Mouse (Mus musculus) heart, embryonic 16.5 days (tissue): ENCODE results near the gene Kcnk7. TPM values are rescaled to one million over a fixed set of nuclear protein-coding genes. Genes with fewer than 3 reads are reported as not detected.

Experiments
- ATAC-seq: fragments of 200-750 bp; cut with Nextera tagmentation; replicated peaks from 2 replicates; pipeline ENCODE4 v1.8.0; 2017; ENCODE audit warnings: moderate number of reproducible peaks; ENCODE audit not compliant: insufficient read depth, low FRiP score; ENCODE audit errors: extremely low read depth
- H3K27ac ChIP-seq: fragments of 300-500 bp; sonication (generic); 2 replicates; pipeline ENCODE4 v1.5.1; 2014; ENCODE audit warnings: mild to moderate bottlenecking, low read length, control low read depth, moderate library complexity
- H3K27me3 ChIP-seq: fragments of 300-500 bp; sonication (generic); 2 replicates; pipeline ENCODE4 v1.6.1; 2014; ENCODE audit warnings: low read length, mixed read lengths; ENCODE audit not compliant: control insufficient read depth, insufficient read depth
- H3K36me3 ChIP-seq: fragments of 300-500 bp; sonication (generic); 2 replicates; pipeline ENCODE4 v1.6.1; 2014; ENCODE audit not compliant: control insufficient read depth, insufficient read depth
- H3K4me1 ChIP-seq: fragments of 300-500 bp; sonication (generic); 2 replicates; pipeline ENCODE4 v1.6.1; 2014; ENCODE audit warnings: low read length, mixed read lengths; ENCODE audit not compliant: control insufficient read depth, insufficient read depth
- H3K4me2 ChIP-seq: fragments of 300-500 bp; sonication (generic); 2 replicates; pipeline ENCODE4 v1.6.1; 2014; ENCODE audit warnings: low read depth, mild to moderate bottlenecking, control low read depth, low read length
- H3K4me3 ChIP-seq: fragments of 300-500 bp; sonication (generic); 2 replicates; pipeline ENCODE4 v1.5.1; 2014; ENCODE audit warnings: mild to moderate bottlenecking, control low read depth, low read length
- H3K9ac ChIP-seq: fragments of 300-500 bp; sonication (generic); 2 replicates; pipeline ENCODE4 v1.6.1; 2014; ENCODE audit warnings: low read length, control low read depth
- H3K9me3 ChIP-seq: fragments of 300-500 bp; sonication (generic); replicated peaks from 2 replicates; pipeline ENCODE4 v1.6.1; 2016; ENCODE audit warnings: low read length; ENCODE audit not compliant: control insufficient read depth
- WGBS: fragments of 180-500 bp; shearing (Covaris S2); extraction: QIAGEN DNeasy Blood & Tissue Kit; methylation state at CpG from one replicate; pipeline ENCODE4 v1.1.7; 2014; 5-methylcytosine and 5-hydroxymethylcytosine counted together
- polyA plus RNA-seq: library from polyadenylated mRNA; unstranded; fragments of >200 nt; fragmentation: Nextera tagmentation; extraction: Ambion mirVana; gene quantifications from 2 replicates; pipeline ENCODE4 v1.2.1, GENCODE M21; 2015

The Kcnk7 gene
- polyA plus RNA-seq, 1 experiment from 2014 or later = 0.18 TPM

DNA sequence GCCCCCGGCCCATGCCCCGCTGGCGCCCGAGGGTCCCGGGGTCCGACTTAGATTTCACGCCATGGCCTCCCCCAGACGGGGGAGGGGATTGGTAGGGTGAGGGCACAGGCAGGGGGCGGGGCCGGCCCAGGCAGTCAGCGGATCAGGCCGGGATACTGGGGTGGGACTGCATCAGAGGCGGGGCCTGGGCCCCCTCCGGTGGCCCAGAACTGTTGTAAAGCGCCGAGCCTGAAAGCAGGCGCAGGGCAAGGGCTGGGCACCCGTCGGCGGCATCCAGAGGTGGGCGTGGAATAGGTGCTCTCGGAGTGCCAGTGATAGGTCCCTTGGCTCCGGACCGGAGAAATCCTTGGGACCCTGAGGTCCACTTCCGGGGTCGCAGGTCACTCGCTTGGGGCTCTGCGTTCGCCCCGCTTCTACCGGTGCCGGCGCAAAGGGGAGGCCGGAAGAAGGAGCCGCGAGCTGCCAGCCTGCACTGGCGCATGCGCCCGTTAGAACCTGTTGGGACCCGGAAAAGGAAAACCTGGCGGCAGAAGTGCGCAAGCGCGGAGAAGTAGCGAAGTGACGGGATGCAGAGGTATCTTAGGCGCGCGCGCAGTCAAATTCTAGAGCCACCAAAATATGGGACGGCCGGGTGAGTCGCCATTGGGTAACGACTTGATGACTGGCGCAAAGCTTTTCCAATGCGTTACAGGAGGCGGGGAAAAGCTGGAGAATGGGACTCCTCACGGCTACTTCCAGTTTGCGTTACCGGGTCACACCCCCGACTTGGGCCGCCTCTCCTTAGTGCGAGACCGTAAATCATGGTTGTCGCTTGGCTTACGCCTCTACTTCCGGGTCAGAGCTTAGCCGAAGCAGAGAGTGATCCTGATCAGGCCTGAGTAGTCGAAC, 15.7 kb upstream of the Kcnk7 start, which contains the start of the genes Map3k11 and Pcnx3:
Gene Map3k11, plus strand, starts transcription at position 543 of the 888 bp plus-strand sequence.
Gene Pcnx3, minus strand, starts transcription at position 709 of the 888 bp plus-strand sequence.
- WGBS = under 1% methylated on average over 69 of the region's 69 CpGs

DNA sequence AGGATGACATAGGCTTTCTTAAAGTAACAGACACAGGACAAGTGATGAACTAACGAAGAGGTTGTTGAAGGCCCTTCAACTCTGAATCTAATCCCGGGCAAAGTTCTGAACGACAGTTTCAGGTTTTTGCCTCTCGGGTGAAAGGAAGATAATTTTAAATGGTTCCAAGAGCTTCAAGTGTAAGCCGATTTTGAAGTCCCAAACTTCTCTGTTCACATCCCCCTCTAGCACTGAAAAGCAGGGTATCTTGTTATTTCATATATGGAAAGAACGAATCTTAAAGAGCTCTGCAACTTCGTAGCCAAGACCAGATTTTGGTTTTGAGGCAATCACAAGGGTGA, 15.1 kb upstream of the Kcnk7 start:
- Histone ChIP-seq H3K4me1 (peaks cover 21% of the 10 kb centered on the region), H3K27ac (peak overlapping the region; percentile 94), H3K9me3 (no peaks in the 10 kb centered on the region), H3K27me3 (no peaks in the 10 kb centered on the region), H3K9ac (peak overlapping the region; percentile 88), H3K4me3 (peak overlapping the region; percentile 77), H3K4me2 (peak overlapping the region; percentile 99), H3K36me3 (peaks cover 25% of the 10 kb centered on the region)
- 0% methylated on average over 7 of the region's 7 CpGs for WGBS
- ATAC-seq = no peak

More for the DNA sequence above, 15.7 kb upstream of the Kcnk7 start, which contains the start of the genes Map3k11 and Pcnx3:
- peak; percentile 86 for ATAC-seq
- peaks cover 21% of the 10 kb centered on the region for H3K4me1 ChIP-seq
- peak within 1 kb of the TSS; percentile 99 for H3K4me2 ChIP-seq
- H3K4me3 ChIP-seq = peak within 1 kb of the TSS; percentile 77
- peak within 1 kb of the TSS; percentile 94 for H3K27ac ChIP-seq
- no peaks in the 10 kb centered on the region for H3K9me3 ChIP-seq
- H3K9ac ChIP-seq = peak within 1 kb of the TSS; percentile 89
- H3K36me3 ChIP-seq = peaks cover 27% of the 10 kb centered on the region
- no peaks in the 10 kb centered on the region for H3K27me3 ChIP-seq

DNA sequence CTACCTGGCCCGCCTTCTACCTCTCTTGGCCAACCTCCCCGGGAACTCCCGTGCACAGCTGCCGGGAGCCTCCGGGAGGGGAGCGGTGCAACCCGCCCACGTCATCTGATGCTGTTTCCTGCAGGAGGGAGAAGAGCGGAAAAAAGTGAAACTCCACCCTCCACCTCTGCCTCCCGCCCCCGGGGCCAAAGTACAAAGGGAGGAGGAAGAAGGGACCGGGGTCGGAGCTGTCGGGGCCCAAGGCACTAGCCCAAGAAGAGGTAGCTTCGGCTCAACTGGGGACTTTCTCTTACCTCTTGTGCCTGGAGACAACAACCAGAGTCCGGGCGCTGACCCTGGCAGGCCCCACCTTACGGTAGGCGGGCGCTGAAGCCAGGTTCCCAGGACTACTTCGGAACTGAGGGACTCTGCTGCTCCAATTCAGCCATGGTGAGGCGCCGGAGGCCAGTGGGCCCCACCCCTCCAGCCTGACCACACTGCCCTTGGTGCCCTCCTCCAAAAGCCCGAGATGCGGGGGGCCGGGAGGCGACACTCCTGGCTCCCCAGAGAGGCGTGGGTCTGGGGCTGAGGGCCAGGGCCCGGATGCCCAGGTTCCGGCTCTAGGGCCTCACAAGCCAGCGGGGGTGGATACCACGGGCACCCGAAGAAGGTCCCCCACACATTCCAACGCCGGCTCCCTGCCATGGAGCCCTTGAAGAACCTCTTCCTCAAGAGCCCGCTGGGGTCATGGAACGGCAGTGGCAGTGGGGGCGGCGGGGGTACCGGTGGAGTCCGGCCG, 14.4 kb upstream of the Kcnk7 start:
- Histone ChIP-seq H3K4me3 (peak overlapping the region; percentile 77), H3K27ac (peak overlapping the region; percentile 94), H3K36me3 (peaks cover 20% of the 10 kb centered on the region), H3K27me3 (no peaks in the 10 kb centered on the region), H3K9ac (peak overlapping the region; percentile 88), H3K9me3 (no peaks in the 10 kb centered on the region), H3K4me1 (peaks cover 21% of the 10 kb centered on the region), H3K4me2 (peak overlapping the region; percentile 99)
- 5% methylated on average over 42 of the region's 42 CpGs for WGBS
- peak; percentile 57 for ATAC-seq

DNA sequence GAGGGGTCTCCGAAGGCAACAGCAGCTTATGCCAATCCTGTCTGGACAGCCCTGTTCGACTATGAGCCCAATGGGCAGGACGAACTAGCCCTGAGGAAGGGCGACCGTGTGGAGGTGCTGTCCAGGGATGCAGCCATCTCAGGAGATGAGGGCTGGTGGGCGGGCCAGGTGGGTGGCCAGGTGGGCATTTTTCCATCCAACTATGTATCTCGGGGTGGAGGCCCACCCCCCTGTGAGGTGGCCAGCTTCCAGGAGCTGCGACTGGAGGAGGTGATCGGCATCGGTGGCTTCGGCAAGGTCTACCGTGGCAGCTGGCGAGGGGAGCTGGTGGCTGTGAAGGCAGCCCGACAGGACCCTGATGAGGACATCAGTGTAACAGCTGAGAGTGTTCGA, 13.8 kb upstream of the Kcnk7 start:
- Histone ChIP-seq H3K4me1 (peaks cover 21% of the 10 kb centered on the region), H3K27me3 (no peaks in the 10 kb centered on the region), H3K9me3 (no peaks in the 10 kb centered on the region), H3K9ac (peak overlapping the region; percentile 88), H3K36me3 (peaks cover 17% of the 10 kb centered on the region), H3K4me2 (peak overlapping the region; percentile 99), H3K27ac (peak overlapping the region; percentile 94), H3K4me3 (peak overlapping the region; percentile 77)
- ATAC-seq = no peak
- WGBS = 44% methylated on average over 15 of the region's 15 CpGs

DNA sequence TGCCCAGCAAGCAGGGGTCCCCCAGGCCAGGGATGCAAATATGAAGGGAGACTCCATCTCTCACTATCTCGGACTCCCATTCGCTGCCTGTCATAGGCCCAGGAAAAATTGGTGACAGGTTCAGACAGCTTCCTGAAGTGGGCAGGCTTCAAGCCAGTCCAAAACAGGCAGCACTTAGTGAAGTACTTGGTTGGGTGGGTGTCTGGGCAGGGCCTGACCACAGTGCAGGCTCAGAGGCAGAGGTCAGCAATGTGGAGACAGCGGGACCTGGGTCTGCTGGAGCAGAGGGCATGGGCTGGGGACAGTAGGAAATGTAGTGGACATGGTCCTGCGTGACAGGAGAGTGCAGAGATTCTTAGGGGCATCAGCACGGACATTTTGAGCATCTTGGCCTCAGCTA, 12.6 kb upstream of the Kcnk7 start:
- peak overlapping the region; percentile 99 for H3K4me2 ChIP-seq
- peak overlapping the region; percentile 88 for H3K9ac ChIP-seq
- peak overlapping the region; percentile 77 for H3K4me3 ChIP-seq
- no peaks in the 10 kb centered on the region for H3K27me3 ChIP-seq
- no peaks in the 10 kb centered on the region for H3K9me3 ChIP-seq
- H3K4me1 ChIP-seq = peaks cover 21% of the 10 kb centered on the region
- H3K36me3 ChIP-seq = peaks cover 17% of the 10 kb centered on the region
- ATAC-seq = no peak
- WGBS = 45% methylated on average over 5 of the region's 5 CpGs
- peak overlapping the region; percentile 94 for H3K27ac ChIP-seq

DNA sequence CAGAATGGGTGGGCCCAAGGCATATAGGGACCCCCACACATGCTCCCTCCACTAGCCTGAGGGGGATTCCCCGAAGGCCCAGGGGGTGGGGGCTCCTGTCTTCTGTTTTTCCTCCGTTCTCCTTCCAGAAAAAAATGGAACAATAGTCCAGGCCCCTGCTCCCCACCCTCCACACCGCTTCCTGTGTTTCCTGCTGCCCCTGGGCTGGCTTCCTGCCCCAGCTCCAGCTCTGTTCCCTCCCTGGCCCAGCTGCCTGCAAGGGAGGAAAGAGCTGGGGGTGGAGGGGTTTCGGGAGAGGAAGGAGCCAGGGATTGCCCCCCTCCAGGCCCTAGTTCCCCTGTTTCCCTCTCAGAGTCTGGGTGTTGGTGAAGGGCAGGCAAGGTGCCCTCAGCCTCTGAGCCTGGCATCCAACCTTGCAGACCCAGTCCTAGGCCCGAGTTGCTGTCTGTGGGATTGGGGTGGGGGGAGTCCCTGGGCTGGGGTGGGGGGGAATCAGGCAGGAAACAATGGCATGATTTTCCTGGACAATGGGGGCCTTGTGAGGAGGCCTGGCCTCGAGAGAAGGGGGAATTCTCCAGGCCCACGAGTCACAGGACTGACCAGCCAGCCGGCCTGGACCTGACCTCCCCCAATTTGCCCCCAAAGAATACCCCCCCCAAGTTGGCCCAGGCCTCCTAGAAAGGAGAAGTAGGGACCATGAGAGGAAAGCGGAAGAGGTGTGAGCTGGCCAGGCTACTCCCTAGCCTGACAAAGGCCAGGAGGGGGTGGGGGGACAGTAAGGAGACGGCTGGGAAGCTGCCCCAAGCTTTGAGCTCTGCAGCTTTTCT, 11.9 kb upstream of the Kcnk7 start:
- peak; percentile 25 for ATAC-seq
- peak overlapping the region; percentile 77 for H3K4me3 ChIP-seq
- peak overlapping the region; percentile 94 for H3K27ac ChIP-seq
- no peaks in the 10 kb centered on the region for H3K27me3 ChIP-seq
- H3K9ac ChIP-seq = peak overlapping the region; percentile 88
- 53% methylated on average over 10 of the region's 10 CpGs for WGBS
- H3K9me3 ChIP-seq = no peaks in the 10 kb centered on the region
- peak overlapping the region; percentile 99 for H3K4me2 ChIP-seq
- peaks cover 23% of the 10 kb centered on the region for H3K36me3 ChIP-seq
- H3K4me1 ChIP-seq = peaks cover 21% of the 10 kb centered on the region

DNA sequence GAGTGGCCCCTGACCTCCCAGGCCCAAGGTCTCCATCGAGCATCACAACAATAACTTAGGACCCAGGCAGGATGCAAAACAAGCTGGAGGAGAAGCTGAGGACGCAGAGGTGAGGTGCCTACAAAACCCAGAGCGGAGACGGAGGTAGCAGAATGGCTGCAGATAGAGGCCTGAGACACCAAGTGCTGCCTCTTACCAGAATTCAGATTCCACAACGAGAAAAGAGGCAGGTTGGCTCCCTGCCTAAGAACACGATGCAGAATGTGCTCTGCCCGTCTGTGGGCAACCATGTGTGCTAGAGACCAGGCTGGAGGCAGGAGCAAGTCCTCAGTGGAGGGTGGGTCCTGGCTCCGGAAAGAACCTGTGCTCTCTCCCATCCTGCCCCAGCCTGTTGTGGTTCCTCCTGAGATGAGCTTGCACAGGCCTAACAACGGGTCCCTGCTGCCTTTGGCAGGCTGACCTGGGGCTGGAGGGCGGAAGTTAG, 11.2 kb upstream of the Kcnk7 start:
- WGBS = 55% methylated on average over 10 of the region's 10 CpGs
- Histone ChIP-seq H3K36me3 (peaks cover 29% of the 10 kb centered on the region), H3K4me2 (peak overlapping the region; percentile 99), H3K9ac (peak overlapping the region; percentile 88), H3K4me1 (peaks cover 14% of the 10 kb centered on the region), H3K27ac (peak overlapping the region; percentile 94), H3K4me3 (peak overlapping the region; percentile 77), H3K27me3 (no peaks in the 10 kb centered on the region), H3K9me3 (no peaks in the 10 kb centered on the region)
- no peak for ATAC-seq

DNA sequence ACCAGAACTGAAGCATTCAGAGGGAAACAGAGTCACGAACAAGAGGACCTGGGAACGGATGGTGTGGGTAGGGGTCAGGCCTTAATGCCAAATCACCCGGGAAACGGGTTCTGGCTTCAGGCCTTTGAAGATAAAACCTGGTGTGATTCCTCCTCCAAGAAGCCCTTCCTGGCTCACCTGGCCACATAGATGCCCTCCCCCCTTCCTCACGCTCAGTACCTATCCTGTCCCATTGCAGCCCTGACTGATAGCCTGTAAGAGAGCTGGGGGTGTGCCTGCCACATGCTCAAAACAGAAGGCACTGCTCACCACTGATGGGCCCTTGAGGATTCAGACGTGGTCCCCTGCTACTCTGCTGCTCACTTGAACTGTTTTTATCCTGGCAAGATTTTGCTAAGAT, 10.4 kb upstream of the Kcnk7 start:
- Histone ChIP-seq H3K4me3 (no peak overlapping the region), H3K27ac (peak overlapping the region; percentile 94), H3K27me3 (no peaks in the 10 kb centered on the region), H3K4me2 (peak overlapping the region; percentile 99), H3K9me3 (no peaks in the 10 kb centered on the region), H3K36me3 (peaks cover 36% of the 10 kb centered on the region), H3K4me1 (peaks cover 14% of the 10 kb centered on the region), H3K9ac (no peak overlapping the region)
- no peak for ATAC-seq
- WGBS = 79% methylated on average over 6 of the region's 6 CpGs
